Mouse (Mus musculus) retina, postnatal 1 day (tissue): ENCODE results near the gene Mid1.
"Not testable (repeated sequence)": the region's sequence is repeated elsewhere in the genome, so short reads cannot be mapped to it uniquely, and the experiment has no call there.

Experiments used
- DNase-seq: peaks from one replicate; pipeline ENCODE4 v3.0.0-alpha.2; 2012

Gene Mid1

GRCm38 (mm10) chrX:170019954-170020689 is 335.1 kb downstream of the Mid1 start:
- DNase-seq: peak; percentile 88

GRCm38 (mm10) chrX:170020690-170021050 is 335.7 kb downstream of the Mid1 start:
- DNase-seq: peak; percentile 96

- DNase-seq: not testable (repeated sequence)
Measured at GRCm38 (mm10) chrX:170021205-170021604, 336.2 kb downstream of the Mid1 start.

- DNase-seq: peak; percentile 89
Measured at GRCm38 (mm10) chrX:170021750-170022461, 336.9 kb downstream of the Mid1 start.
